ENCODE assay signal across 25 mouse cellular contexts in genomic region chr15:27160986-27161385, GRCm38 (mm10).
"Had no signal": no experiment of that assay in that cellular context is flagged by ENCODE, and none has a peak within 500 bp of the region (broad histone marks: within the 10 kb centered on the region; RNA-seq: fewer than 3 reads in every experiment).

No protein-coding gene starts in this region.

- H3K4me1 ChIP-seq: intestine, embryonic 15.5 days; kidney, embryonic 15.5 days; limb, embryonic 10.5 days; limb, embryonic 13.5 days; liver, embryonic 12.5 days; liver, embryonic 15.5 days; megakaryocyte, embryonic 14.5 days; midbrain, embryonic 10.5 days; midbrain, embryonic 13.5 days; neural tube, embryonic 13.5 days had no signal

- ATAC-seq: intestine, embryonic 15.5 days; liver, embryonic 12.5 days; midbrain, embryonic 13.5 days; midbrain, embryonic 16.5 days had no signal

- H3K4me2 ChIP-seq: intestine, embryonic 15.5 days; kidney, embryonic 15.5 days; limb, embryonic 13.5 days; liver, embryonic 12.5 days; liver, embryonic 15.5 days; midbrain, embryonic 13.5 days; neural tube, embryonic 13.5 days had no signal

- H3K27me3 ChIP-seq: intestine, embryonic 15.5 days; kidney, embryonic 15.5 days; limb, embryonic 13.5 days; liver, embryonic 12.5 days; liver, embryonic 15.5 days; megakaryocyte, embryonic 14.5 days; midbrain, embryonic 13.5 days; neural tube, embryonic 13.5 days had no signal

- H3K9me3 ChIP-seq: intestine, embryonic 15.5 days; kidney, embryonic 15.5 days; limb, embryonic 10.5 days; limb, embryonic 13.5 days; liver, embryonic 12.5 days; liver, embryonic 15.5 days; midbrain, embryonic 10.5 days; midbrain, embryonic 13.5 days; neural tube, embryonic 13.5 days had no signal

- H3K4me3 ChIP-seq: intestine, embryonic 15.5 days; kidney, embryonic 15.5 days; layer of hippocampus, adult 2 months; limb, embryonic 10.5 days; limb, embryonic 13.5 days; liver, embryonic 12.5 days; liver, embryonic 15.5 days; megakaryocyte, embryonic 14.5 days; midbrain, embryonic 10.5 days; midbrain, embryonic 13.5 days; myocyte; neural tube, embryonic 13.5 days had no signal

- H3K9ac ChIP-seq: intestine, embryonic 15.5 days; kidney, embryonic 15.5 days; limb, embryonic 13.5 days; liver, embryonic 12.5 days; liver, embryonic 15.5 days; midbrain, embryonic 13.5 days; neural tube, embryonic 13.5 days had no signal

- H3K27ac ChIP-seq: intestine, embryonic 15.5 days; kidney, embryonic 15.5 days; layer of hippocampus, adult 2 months; limb, embryonic 10.5 days; limb, embryonic 13.5 days; liver, embryonic 12.5 days; liver, embryonic 15.5 days; midbrain, embryonic 10.5 days; midbrain, embryonic 13.5 days; neural tube, embryonic 13.5 days had no signal

- H3K36me3 ChIP-seq: intestine, embryonic 15.5 days; kidney, embryonic 15.5 days; limb, embryonic 10.5 days; limb, embryonic 13.5 days; liver, embryonic 12.5 days; liver, embryonic 15.5 days; midbrain, embryonic 10.5 days; midbrain, embryonic 13.5 days; neural tube, embryonic 13.5 days had no signal

- DNase-seq: kidney, adult 11 months; kidney, adult 8-10 months; kidney, postnatal 25 days; layer of hippocampus, adult 9-11 months; liver; lung, adult 2 months; right cerebral cortex, adult 18-20 months; right cerebral cortex, postnatal 14 days; right cerebral cortex, postnatal 4 days; spleen, adult 18-20 months; thymus, adult 18-20 months; thymus, postnatal 36 days had no signal
